Mouse (Mus musculus) fibroblast of lung, adult 2 months (primary cell): ENCODE data around the gene Fbxo21.

Experiments
- DNase-seq: peaks from one replicate; pipeline ENCODE4 v3.0.0-alpha.2; 2011; ENCODE audit warnings: low read depth

The Fbxo21 gene

GRCm38 (mm10) chr5:117976657-117977500, at the start of gene Fbxo21:
Fbxo21 (plus strand) TSS chr5:117976730.
- peak; percentile 83 for DNase-seq

GRCm38 (mm10) chr5:117928553-117928952, 48.0 kb upstream of the Fbxo21 start:
- no peak for DNase-seq

DNA sequence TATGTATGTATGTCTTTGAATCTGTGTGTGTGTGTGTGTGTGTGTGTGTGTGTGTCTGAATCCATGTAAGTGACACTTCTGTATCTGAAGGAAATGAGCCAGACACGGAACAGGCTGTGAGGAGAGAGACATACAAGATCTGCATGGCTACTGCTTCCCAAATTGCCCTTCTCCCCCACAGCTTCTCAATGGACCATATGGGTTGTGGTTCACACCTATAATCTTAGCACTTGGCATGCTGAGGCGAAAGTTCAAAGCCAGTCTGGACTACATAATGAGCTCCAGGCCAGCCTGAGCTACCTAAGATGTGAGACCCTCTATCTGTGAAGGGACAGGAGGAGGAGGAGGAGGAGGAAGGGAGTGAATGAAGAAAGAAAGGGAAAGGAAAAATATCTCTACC, 44.3 kb upstream of the Fbxo21 start:
- DNase-seq: no peak

GRCm38 (mm10) chr5:117932862-117933261, 43.7 kb upstream of the Fbxo21 start:
- peak; percentile 18 for DNase-seq

- DNase-seq: no peak
These were observed 40.2 kb upstream of the Fbxo21 start for GRCm38 (mm10) chr5:117936346-117936745.

GRCm38 (mm10) chr5:117937186-117937585, 39.3 kb upstream of the Fbxo21 start:
- no peak for DNase-seq

DNA sequence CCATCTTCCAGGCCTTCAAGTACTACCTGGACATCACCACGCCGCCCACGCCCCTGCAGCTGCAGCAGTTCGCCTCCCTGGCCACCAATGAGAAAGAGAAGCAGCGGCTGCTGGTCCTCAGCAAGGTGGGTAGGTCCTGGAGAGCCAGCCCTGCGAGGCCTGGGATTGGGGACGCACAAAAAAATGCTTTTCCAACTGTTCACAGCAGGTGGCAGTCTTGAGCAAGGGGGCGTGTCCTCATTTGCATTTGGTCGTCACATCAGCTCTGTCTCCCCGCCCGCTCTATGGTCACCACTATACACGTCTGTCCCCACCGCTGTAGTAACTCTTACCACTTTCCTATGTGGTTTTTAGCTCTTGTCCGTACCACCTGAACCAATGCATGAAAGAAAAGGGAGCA, 38.3 kb upstream of the Fbxo21 start:
- peak; percentile 18 for DNase-seq

GRCm38 (mm10) chr5:117939402-117939801, 37.1 kb upstream of the Fbxo21 start:
- DNase-seq: no peak

DNA sequence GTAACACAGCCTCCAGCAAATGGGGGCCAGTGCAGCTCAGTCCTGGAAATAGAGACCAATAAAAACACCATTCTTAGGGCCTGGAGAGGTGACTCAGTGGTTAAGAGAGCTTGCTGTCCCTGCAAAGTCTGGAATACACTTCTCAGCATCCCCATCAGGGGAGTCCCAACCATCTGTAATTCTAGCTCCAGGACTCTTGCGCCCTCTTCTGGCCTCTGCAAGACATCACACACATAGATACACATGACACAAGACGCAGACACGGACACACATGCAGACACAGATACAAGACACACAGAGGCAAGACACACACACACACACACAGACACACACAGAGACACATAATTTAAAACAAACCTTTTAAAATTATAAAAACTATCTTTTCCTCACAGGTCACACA, 35.0 kb upstream of the Fbxo21 start:
- no peak for DNase-seq

GRCm38 (mm10) chr5:117946605-117947004, 29.9 kb upstream of the Fbxo21 start:
- DNase-seq: no peak

- DNase-seq: no peak
These were observed 27.1 kb upstream of the Fbxo21 start for GRCm38 (mm10) chr5:117949393-117949792.

- DNase-seq: no peak
These were observed 22.6 kb upstream of the Fbxo21 start for GRCm38 (mm10) chr5:117953893-117954292.

- no peak for DNase-seq
These were observed 22.1 kb upstream of the Fbxo21 start for GRCm38 (mm10) chr5:117954429-117954828.

GRCm38 (mm10) chr5:117955675-117956420, 20.7 kb upstream of the Fbxo21 start:
- DNase-seq: no peak

- DNase-seq: no peak
These were observed 11.8 kb upstream of the Fbxo21 start for GRCm38 (mm10) chr5:117964750-117965149.

DNA sequence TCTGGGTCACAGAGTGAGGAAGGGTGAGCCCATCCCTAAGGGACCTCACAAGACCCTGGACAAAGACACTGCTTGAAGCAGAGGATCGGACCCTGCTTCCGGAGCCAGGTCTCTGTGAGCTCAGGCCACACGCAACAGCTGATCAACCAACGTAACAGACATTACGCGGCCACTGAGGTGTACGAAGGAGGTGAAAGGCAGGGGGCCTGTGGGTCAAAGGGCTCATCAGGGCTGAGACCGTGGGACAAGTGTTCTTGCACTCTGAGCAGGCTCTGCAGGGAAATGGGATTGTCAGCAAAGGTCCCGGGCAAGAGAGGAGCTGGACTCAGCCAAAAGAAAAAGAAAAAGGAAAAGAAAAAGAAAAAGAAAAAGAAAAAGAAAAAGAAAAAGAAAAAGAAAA, 9.6 kb upstream of the Fbxo21 start:
- DNase-seq: no peak

DNA sequence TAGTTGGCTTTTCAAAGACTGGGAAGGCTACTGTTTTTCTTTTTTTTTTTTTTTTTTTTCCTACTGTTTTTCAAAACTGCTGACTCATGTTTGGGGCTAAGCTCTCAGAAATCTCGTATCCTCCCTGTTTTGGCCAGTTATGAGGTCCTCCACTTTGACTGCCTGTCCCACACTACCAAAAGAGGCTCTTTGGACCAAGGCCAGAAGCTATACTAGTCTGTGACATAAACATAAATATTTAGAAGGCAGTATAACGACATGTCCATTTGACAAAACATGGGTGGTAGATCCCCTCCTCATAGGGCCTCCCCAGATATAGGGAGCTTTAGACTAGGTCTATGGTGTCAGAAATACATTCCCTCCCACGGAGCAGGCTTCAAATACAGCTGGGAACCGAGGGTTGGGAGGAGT, 8.9 kb upstream of the Fbxo21 start:
- no peak for DNase-seq

- no peak for DNase-seq
These were observed 6.7 kb upstream of the Fbxo21 start for GRCm38 (mm10) chr5:117969681-117970427.

GRCm38 (mm10) chr5:117976263-117976656, 270 bp upstream of the Fbxo21 start:
- DNase-seq: no peak

DNA sequence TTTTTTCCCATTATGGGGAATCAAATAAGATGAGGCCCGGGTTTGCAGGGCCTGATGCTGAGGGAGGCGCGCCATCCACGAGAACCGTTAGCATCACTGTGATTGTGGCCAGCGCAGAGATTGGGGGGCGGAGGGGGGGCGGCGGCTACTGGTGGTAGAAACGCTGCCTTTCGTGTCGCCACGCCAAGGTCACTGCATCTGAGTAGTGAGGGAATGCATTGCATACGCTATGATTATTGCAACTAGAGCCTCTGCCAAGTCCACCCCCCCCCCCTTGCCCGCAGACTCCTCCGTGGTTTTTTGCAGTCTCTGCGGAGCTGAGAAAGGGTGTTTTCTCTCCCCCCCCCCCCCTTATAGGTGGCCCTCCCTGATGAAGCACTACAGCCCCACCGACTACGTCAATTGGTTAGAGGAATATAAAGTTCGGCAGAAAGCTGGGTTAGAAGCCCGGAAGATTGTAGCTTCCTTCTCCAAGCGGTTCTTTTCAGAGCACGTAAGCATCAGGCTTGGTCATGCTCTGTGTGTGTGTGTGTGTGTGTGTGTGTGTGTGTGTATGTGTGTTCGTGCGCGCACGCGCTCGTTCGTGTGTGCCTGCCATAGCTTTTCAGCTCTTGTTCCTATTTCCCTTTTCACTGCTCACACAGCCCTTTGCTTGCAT, 1.1 kb downstream of the Fbxo21 start:
- no peak for DNase-seq

DNA sequence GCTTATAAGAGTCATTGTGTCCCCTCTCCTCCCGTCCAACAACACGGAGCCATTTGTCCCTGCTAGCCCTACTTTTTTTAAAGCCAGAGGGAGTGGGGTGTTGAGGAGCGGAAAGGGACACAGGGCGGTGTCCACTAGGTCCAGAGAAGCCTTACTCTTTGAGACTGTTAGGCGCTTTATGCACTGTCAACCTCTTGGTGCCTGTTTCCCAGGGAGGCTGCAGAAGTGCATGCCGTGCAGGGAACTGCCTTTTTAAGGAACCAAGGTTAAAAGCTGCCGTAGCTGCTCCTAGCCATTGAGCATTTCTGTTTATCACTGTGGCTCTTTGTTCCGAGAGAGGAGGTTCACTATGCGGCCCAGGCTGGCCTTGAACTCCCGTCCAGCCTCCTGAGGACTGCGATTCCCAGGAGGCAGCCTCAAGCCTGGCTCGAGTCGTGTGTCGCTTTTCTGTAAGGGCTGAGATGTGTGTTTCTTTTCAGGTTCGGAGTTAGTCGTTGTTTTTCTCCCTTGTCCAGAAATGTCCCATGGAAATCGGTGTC, 1.7 kb downstream of the Fbxo21 start:
- no peak for DNase-seq

DNA sequence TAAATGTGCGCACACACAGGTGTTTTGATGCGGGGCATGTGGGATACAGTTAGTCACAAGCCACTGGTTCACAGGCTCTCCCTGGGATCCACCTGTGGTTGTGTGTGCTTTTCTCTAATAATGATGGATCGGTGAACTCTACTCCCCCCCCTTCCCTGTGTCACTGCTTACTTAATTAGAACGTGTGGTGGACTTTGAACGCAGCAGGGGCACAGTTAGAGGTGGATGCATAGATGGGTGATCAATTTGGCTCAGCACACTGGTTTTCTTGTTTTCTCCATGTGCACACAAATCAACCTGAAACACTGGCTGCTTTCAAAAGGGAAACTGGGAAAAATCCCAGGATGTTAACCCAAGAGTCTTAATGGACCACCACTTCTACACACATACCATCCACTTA, 2.6 kb downstream of the Fbxo21 start:
- DNase-seq: no peak
